Mouse (Mus musculus): ENCODE measurements at regions not wholly inside any gene's neighbourhood (a gene's known extent, or its start where the extent isn't known, plus 50 kb on each side); places are given as distances from the start of the nearest gene placed in this dataset.

GRCm38 (mm10) chr6:51176791-51177433 is 255.6 kb upstream of the Nfe2l3 start:
- no peaks in the 10 kb centered on the region for H3K9me3 ChIP-seq (ENCODE audit: control insufficient read depth, low read length)
- WGBS = 32% methylated on average over 6 of the region's 6 CpGs
- H3K4me1 ChIP-seq (replicated peaks; ENCODE audit: control insufficient read depth, insufficient read depth) = no peaks in the 10 kb centered on the region; the same call in 1 of the 2 replicates
- ATAC-seq (ENCODE audit: low FRiP score, low TSS enrichment) (no peak), DNase-seq (ENCODE audit: low spot score) (no peak)
- H3K27me3 ChIP-seq (ENCODE audit: control insufficient read depth, insufficient read depth, low read length) = peaks cover 12% of the 10 kb centered on the region; the same call in 1 of the 2 replicates
- no peak overlapping the region for H3K4me2 ChIP-seq (replicated peaks; ENCODE audit: low read depth)
- H3K36me3 ChIP-seq (ENCODE audit: control insufficient read depth, insufficient read depth, low read length) = no peaks in the 10 kb centered on the region
- no peak overlapping the region for H3K4me3 ChIP-seq (ENCODE audit: low read depth, low read length)
- H3K27ac ChIP-seq (replicated peaks) = no peak overlapping the region
- H3K9ac ChIP-seq (ENCODE audit: low read length) = no peak overlapping the region
- TF ChIP-seq EP300 (optimal IDR thresholded peaks at IDR 0.05) (no peak), CTCF (IDR thresholded peaks at IDR 0.05; ENCODE audit: low read depth) (no peak)

GRCm38 (mm10) chr6:51177701-51178060 is 254.8 kb upstream of the Nfe2l3 start:
- Histone ChIP-seq H3K27ac (replicated peaks) (no peak overlapping the region), H3K27me3 (ENCODE audit: control insufficient read depth, insufficient read depth, low read length) (peaks cover 12% of the 10 kb centered on the region; the same call in 1 of the 2 replicates), H3K4me1 (replicated peaks; ENCODE audit: control insufficient read depth, insufficient read depth) (no peaks in the 10 kb centered on the region; the same call in 1 of the 2 replicates), H3K4me3 (ENCODE audit: low read depth, low read length) (peak overlapping the region; percentile 30), H3K9me3 (ENCODE audit: control insufficient read depth, low read length) (no peaks in the 10 kb centered on the region), H3K4me2 (replicated peaks; ENCODE audit: low read depth) (peak overlapping the region; percentile 42), H3K9ac (ENCODE audit: low read length) (no peak overlapping the region), H3K36me3 (ENCODE audit: control insufficient read depth, insufficient read depth, low read length) (no peaks in the 10 kb centered on the region)
- no peak for ATAC-seq (ENCODE audit: low FRiP score, low TSS enrichment)
- TF ChIP-seq CTCF (IDR thresholded peaks at IDR 0.05; ENCODE audit: low read depth) (peak; percentile 30), EP300 (optimal IDR thresholded peaks at IDR 0.05) (no peak)
- DNase-seq (ENCODE audit: low spot score) = no peak
- 2% methylated on average over 14 of the region's 14 CpGs for WGBS

- under 1% methylated on average over 30 of the region's 34 CpGs for WGBS
- Histone ChIP-seq H3K27ac (replicated peaks) (no peak overlapping the region), H3K4me1 (replicated peaks; ENCODE audit: control insufficient read depth, insufficient read depth) (no peaks in the 10 kb centered on the region; the same call in 1 of the 2 replicates), H3K9ac (ENCODE audit: low read length) (no peak overlapping the region), H3K4me3 (ENCODE audit: low read depth, low read length) (peak overlapping the region; percentile 30), H3K4me2 (replicated peaks; ENCODE audit: low read depth) (peak overlapping the region; percentile 42), H3K9me3 (ENCODE audit: control insufficient read depth, low read length) (no peaks in the 10 kb centered on the region), H3K36me3 (ENCODE audit: control insufficient read depth, insufficient read depth, low read length) (no peaks in the 10 kb centered on the region), H3K27me3 (ENCODE audit: control insufficient read depth, insufficient read depth, low read length) (peaks cover 12% of the 10 kb centered on the region; the same call in 1 of the 2 replicates)
- TF ChIP-seq EP300 (optimal IDR thresholded peaks at IDR 0.05) (no peak), CTCF (IDR thresholded peaks at IDR 0.05; ENCODE audit: low read depth) (no peak)
- ATAC-seq (ENCODE audit: low FRiP score, low TSS enrichment) (peak; percentile 99), DNase-seq (ENCODE audit: low spot score) (peak; percentile 95)
Measured at GRCm38 (mm10) chr6:51178061-51178791, 254.2 kb upstream of the Nfe2l3 start.

- Histone ChIP-seq H3K4me1 (replicated peaks; ENCODE audit: control insufficient read depth, insufficient read depth) (no peaks in the 10 kb centered on the region; the same call in 1 of the 2 replicates), H3K9me3 (ENCODE audit: control insufficient read depth, low read length) (no peaks in the 10 kb centered on the region), H3K27ac (replicated peaks) (no peak overlapping the region), H3K4me3 (ENCODE audit: low read depth, low read length) (no peak overlapping the region), H3K4me2 (replicated peaks; ENCODE audit: low read depth) (no peak overlapping the region), H3K36me3 (ENCODE audit: control insufficient read depth, insufficient read depth, low read length) (no peaks in the 10 kb centered on the region), H3K27me3 (ENCODE audit: control insufficient read depth, insufficient read depth, low read length) (peaks cover 15% of the 10 kb centered on the region), H3K9ac (ENCODE audit: low read length) (no peak overlapping the region)
- TF ChIP-seq EP300 (optimal IDR thresholded peaks at IDR 0.05) (no peak), CTCF (IDR thresholded peaks at IDR 0.05; ENCODE audit: low read depth) (no peak)
- WGBS = 3% methylated on average over 17 of the region's 17 CpGs
- no peak for ATAC-seq (ENCODE audit: low FRiP score, low TSS enrichment)
- no peak for DNase-seq (ENCODE audit: low spot score)
Measured at GRCm38 (mm10) chr6:51178799-51179398, 253.6 kb upstream of the Nfe2l3 start.

GRCm38 (mm10) chr6:51179741-51180537 is 252.5 kb upstream of the Nfe2l3 start:
- Histone ChIP-seq H3K9me3 (ENCODE audit: control insufficient read depth, low read length) (no peaks in the 10 kb centered on the region), H3K27me3 (ENCODE audit: control insufficient read depth, insufficient read depth, low read length) (peaks cover 16% of the 10 kb centered on the region), H3K4me3 (ENCODE audit: low read depth, low read length) (no peak overlapping the region), H3K36me3 (ENCODE audit: control insufficient read depth, insufficient read depth, low read length) (no peaks in the 10 kb centered on the region), H3K27ac (replicated peaks) (no peak overlapping the region), H3K4me2 (replicated peaks; ENCODE audit: low read depth) (no peak overlapping the region), H3K4me1 (replicated peaks; ENCODE audit: control insufficient read depth, insufficient read depth) (no peaks in the 10 kb centered on the region), H3K9ac (ENCODE audit: low read length) (no peak overlapping the region)
- DNase-seq (ENCODE audit: low spot score) (no peak), ATAC-seq (ENCODE audit: low FRiP score, low TSS enrichment) (no peak)
- WGBS = 10% methylated on average over 17 of the region's 17 CpGs
- TF ChIP-seq CTCF (IDR thresholded peaks at IDR 0.05; ENCODE audit: low read depth) = no peak
- TF ChIP-seq EP300 (optimal IDR thresholded peaks at IDR 0.05) = no peak

Data from stomach, postnatal 0 days (tissue).